Mouse (Mus musculus): ENCODE results near the gene Tma16. TPM values are rescaled to one million over a fixed set of nuclear protein-coding genes. Genes with fewer than 3 reads are reported as not detected.

The Tma16 gene
- polyA plus RNA-seq, 1 experiment from 2014 or later = 6.2 TPM

DNA sequence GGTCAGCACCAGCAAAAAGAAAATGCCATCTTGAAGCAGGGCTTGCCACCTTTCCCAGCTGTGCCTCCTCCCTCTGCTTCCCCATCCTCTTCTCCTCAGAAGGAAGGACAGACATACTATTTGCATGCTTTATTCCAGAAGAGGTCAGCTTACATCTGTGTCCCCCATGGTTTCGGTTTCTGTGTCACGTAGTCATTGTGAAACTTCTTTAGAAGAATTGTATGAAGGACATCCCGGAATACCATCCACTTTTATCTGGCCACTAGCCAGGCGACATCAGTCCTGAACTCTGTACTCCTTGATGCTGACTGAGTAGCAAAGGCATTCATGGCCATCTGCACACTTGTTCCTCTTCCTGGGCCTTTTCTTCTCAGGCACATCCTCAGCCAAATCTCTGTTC lies 47.9 kb downstream of the Tma16 start:
- Histone ChIP-seq H3K27me3 (ENCODE audit: control insufficient read depth, insufficient read depth, low read length) (no peaks in the 10 kb centered on the region), H3K9me3 (ENCODE audit: control insufficient read depth, low read length) (no peaks in the 10 kb centered on the region), H3K9ac (ENCODE audit: low read length) (no peak overlapping the region), H3K4me2 (replicated peaks; ENCODE audit: low read depth) (no peak overlapping the region), H3K27ac (replicated peaks) (no peak overlapping the region), H3K4me3 (ENCODE audit: low read depth, low read length) (no peak overlapping the region), H3K36me3 (ENCODE audit: control insufficient read depth, insufficient read depth, low read length) (no peaks in the 10 kb centered on the region), H3K4me1 (replicated peaks; ENCODE audit: control insufficient read depth, insufficient read depth) (no peaks in the 10 kb centered on the region)
- no peak for TF ChIP-seq CTCF (IDR thresholded peaks at IDR 0.05; ENCODE audit: low read depth)
- TF ChIP-seq EP300 (optimal IDR thresholded peaks at IDR 0.05) = no peak
- ATAC-seq (ENCODE audit: low FRiP score, low TSS enrichment) = no peak
- no peak for DNase-seq (ENCODE audit: low spot score)
- 77% methylated on average over 4 of the region's 4 CpGs for WGBS

DNA sequence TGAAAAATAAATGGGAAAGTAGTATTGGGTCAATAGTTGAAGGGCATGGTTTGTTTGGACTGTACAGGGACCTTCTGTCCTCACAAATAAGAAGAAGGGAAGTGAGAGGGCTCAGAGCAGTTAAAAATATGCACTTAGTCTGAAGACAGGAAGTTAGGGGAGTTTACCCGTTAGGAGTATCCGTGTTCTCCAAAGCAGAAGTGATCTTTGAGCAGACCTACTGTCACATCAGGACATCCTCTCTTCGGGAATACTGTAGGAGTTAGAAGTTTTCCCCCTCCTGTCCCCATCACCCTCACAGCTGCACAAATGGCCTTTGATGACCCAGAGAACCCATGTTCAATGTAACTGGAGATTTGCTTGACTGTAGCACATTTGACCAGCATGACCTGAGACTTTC lies 48.4 kb downstream of the Tma16 start:
- DNase-seq (ENCODE audit: low spot score) (no peak), ATAC-seq (ENCODE audit: low FRiP score, low TSS enrichment) (no peak)
- Histone ChIP-seq H3K9me3 (ENCODE audit: control insufficient read depth, low read length) (no peaks in the 10 kb centered on the region), H3K4me3 (ENCODE audit: low read depth, low read length) (no peak overlapping the region), H3K4me2 (replicated peaks; ENCODE audit: low read depth) (no peak overlapping the region), H3K27me3 (ENCODE audit: control insufficient read depth, insufficient read depth, low read length) (no peaks in the 10 kb centered on the region), H3K4me1 (replicated peaks; ENCODE audit: control insufficient read depth, insufficient read depth) (no peaks in the 10 kb centered on the region), H3K27ac (replicated peaks) (no peak overlapping the region), H3K9ac (ENCODE audit: low read length) (no peak overlapping the region), H3K36me3 (ENCODE audit: control insufficient read depth, insufficient read depth, low read length) (no peaks in the 10 kb centered on the region)
- no peak for TF ChIP-seq CTCF (IDR thresholded peaks at IDR 0.05; ENCODE audit: low read depth)
- no peak for TF ChIP-seq EP300 (optimal IDR thresholded peaks at IDR 0.05)
- 39% methylated on average over 3 of the region's 3 CpGs for WGBS

DNA sequence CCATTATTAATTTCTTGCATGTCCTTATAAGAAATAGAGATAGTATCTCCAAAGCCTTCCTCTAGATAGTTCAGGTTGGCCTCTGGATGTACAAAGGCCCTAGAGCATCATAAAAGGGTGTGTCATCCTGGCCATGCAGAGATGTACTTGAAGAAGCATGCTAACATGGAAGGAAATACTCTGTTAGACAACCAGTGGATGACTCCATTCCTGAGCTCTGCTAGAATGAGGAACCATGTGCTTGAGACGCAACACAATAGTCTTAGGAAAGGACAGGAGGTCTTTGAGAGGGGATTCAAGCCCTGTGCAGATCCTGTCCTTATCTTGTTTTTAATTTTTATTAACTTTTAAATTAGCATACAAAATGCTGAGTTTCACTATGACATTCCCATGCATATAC lies 49.5 kb downstream of the Tma16 start:
- H3K27ac ChIP-seq (replicated peaks) = no peak overlapping the region
- H3K4me2 ChIP-seq (replicated peaks; ENCODE audit: low read depth) = no peak overlapping the region
- no peaks in the 10 kb centered on the region for H3K36me3 ChIP-seq (ENCODE audit: control insufficient read depth, insufficient read depth, low read length)
- no peaks in the 10 kb centered on the region for H3K4me1 ChIP-seq (replicated peaks; ENCODE audit: control insufficient read depth, insufficient read depth)
- no peaks in the 10 kb centered on the region for H3K9me3 ChIP-seq (ENCODE audit: control insufficient read depth, low read length)
- 81% methylated on average over 1 of the region's 1 CpGs for WGBS
- DNase-seq (ENCODE audit: low spot score) (no peak), ATAC-seq (ENCODE audit: low FRiP score, low TSS enrichment) (no peak)
- H3K9ac ChIP-seq (ENCODE audit: low read length) = no peak overlapping the region
- H3K27me3 ChIP-seq (ENCODE audit: control insufficient read depth, insufficient read depth, low read length) = no peaks in the 10 kb centered on the region
- H3K4me3 ChIP-seq (ENCODE audit: low read depth, low read length) = no peak overlapping the region
- TF ChIP-seq CTCF (IDR thresholded peaks at IDR 0.05; ENCODE audit: low read depth) = no peak
- no peak for TF ChIP-seq EP300 (optimal IDR thresholded peaks at IDR 0.05)

DNA sequence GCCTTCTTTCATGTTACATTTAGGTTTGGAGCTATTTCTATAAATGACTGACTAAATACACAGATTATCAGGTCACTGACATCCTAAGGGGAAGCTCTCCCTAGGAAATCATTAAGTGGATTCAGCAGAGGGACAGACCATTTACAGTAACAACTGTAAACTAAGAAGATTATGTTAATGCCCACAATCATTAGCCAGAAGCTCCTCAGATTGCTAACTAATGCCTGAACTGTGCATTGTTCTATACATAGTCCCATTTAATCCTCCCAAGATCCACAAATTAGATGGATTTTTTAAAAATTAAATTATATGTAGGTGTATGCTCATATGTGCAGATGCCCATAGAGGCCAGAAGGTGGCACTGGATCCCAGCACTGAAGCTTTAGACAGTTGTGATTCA lies 52.8 kb downstream of the Tma16 start:
- TF ChIP-seq EP300 (optimal IDR thresholded peaks at IDR 0.05) = no peak
- TF ChIP-seq CTCF (IDR thresholded peaks at IDR 0.05; ENCODE audit: low read depth) = peak; percentile 6; the same call in 1 of the 2 replicates
- DNase-seq (ENCODE audit: low spot score) (no peak), ATAC-seq (ENCODE audit: low FRiP score, low TSS enrichment) (no peak)
- Histone ChIP-seq H3K4me2 (replicated peaks; ENCODE audit: low read depth) (no peak overlapping the region), H3K9me3 (ENCODE audit: control insufficient read depth, low read length) (no peaks in the 10 kb centered on the region), H3K27me3 (ENCODE audit: control insufficient read depth, insufficient read depth, low read length) (no peaks in the 10 kb centered on the region), H3K4me3 (ENCODE audit: low read depth, low read length) (no peak overlapping the region), H3K9ac (ENCODE audit: low read length) (no peak overlapping the region), H3K4me1 (replicated peaks; ENCODE audit: control insufficient read depth, insufficient read depth) (no peaks in the 10 kb centered on the region), H3K27ac (replicated peaks) (no peak overlapping the region), H3K36me3 (ENCODE audit: control insufficient read depth, insufficient read depth, low read length) (no peaks in the 10 kb centered on the region)

DNA sequence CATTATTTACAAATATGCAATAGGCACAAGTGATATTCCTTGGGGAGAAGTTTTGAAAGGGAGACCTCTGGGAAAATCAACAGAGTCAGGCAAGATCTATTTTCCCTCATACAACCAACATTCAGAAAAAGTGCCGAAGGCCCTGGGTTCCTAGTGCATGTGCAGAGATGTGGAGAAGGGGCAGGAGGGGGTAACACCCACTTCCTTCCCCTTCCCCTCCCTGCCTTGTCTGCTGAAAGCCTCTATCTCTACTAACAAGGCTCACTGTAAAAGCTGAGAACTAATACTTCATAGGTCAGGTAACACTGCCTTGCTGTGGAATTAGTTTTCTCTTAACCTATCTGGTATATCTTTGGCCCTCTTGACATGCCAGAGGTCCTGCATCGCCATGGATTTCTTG lies 55.7 kb downstream of the Tma16 start:
- Histone ChIP-seq H3K9me3 (ENCODE audit: control insufficient read depth, low read length) (no peaks in the 10 kb centered on the region), H3K27ac (replicated peaks) (no peak overlapping the region), H3K4me2 (replicated peaks; ENCODE audit: low read depth) (no peak overlapping the region), H3K27me3 (ENCODE audit: control insufficient read depth, insufficient read depth, low read length) (no peaks in the 10 kb centered on the region), H3K9ac (ENCODE audit: low read length) (no peak overlapping the region), H3K36me3 (ENCODE audit: control insufficient read depth, insufficient read depth, low read length) (no peaks in the 10 kb centered on the region), H3K4me1 (replicated peaks; ENCODE audit: control insufficient read depth, insufficient read depth) (no peaks in the 10 kb centered on the region), H3K4me3 (ENCODE audit: low read depth, low read length) (no peak overlapping the region)
- ATAC-seq (ENCODE audit: low FRiP score, low TSS enrichment) (no peak), DNase-seq (ENCODE audit: low spot score) (no peak)
- WGBS = 71% methylated on average over 2 of the region's 2 CpGs
- no peak for TF ChIP-seq EP300 (optimal IDR thresholded peaks at IDR 0.05)
- TF ChIP-seq CTCF (IDR thresholded peaks at IDR 0.05; ENCODE audit: low read depth) = no peak

Other genes with a start within 250 kb of the Tma16 start
- not detected in 2 replicates for gene Tktl2, start 25.2 kb upstream of the Tma16 start, polyA plus RNA-seq (2015; fragmentation: Nextera tagmentation; extraction: Ambion mirVana)
- 0.15 TPM in 1 of 2 replicates, not detected in the other for gene Npy5r, start 201.6 kb upstream of the Tma16 start, polyA plus RNA-seq (2015; fragmentation: Nextera tagmentation; extraction: Ambion mirVana)
- gene Npy1r, start 210.7 kb upstream of the Tma16 start, polyA plus RNA-seq (2015; fragmentation: Nextera tagmentation; extraction: Ambion mirVana) = 0.94 and 1.1 TPM in 2 replicates

Measured in stomach, postnatal 0 days (tissue).